Comparison of ENCODE assay signal across 8 mouse cellular contexts in genomic region chr16:10664921-10665894, GRCm38 (mm10).
A peak's percentile ranks its signal among the peaks of the same experiment; 100 is the strongest.
DNase-seq lines count a peak whose midpoint lies in the region; ATAC-seq and TF ChIP-seq lines count a peak whose summit lies in the region.

No protein-coding gene starts in this region.

- no peak overlapping the region for H3K4me3 ChIP-seq in limb, embryonic 12.5 days (replicated peaks)
- H3K4me3 ChIP-seq in midbrain, embryonic 15.5 days = no peak overlapping the region
- H3K4me3 ChIP-seq in thymus, adult 2 months (ENCODE audit: control insufficient read depth, insufficient read depth, low read length) = no peak overlapping the region

- peaks cover 30% of the 10 kb centered on the region for H3K4me1 ChIP-seq in limb, embryonic 12.5 days (replicated peaks)
- peaks cover 12% of the 10 kb centered on the region for H3K4me1 ChIP-seq in midbrain, embryonic 15.5 days
- H3K4me1 ChIP-seq in thymus, adult 2 months (replicated peaks; ENCODE audit: control insufficient read depth, insufficient read depth, low read length) = peaks cover 58% of the 10 kb centered on the region

- no peaks in the 10 kb centered on the region for H3K9me3 ChIP-seq in limb, embryonic 12.5 days
- no peaks in the 10 kb centered on the region for H3K9me3 ChIP-seq in midbrain, embryonic 15.5 days

- peak overlapping the region; percentile 57; the same call in 1 of the 2 replicates for H3K27ac ChIP-seq in limb, embryonic 12.5 days
- H3K27ac ChIP-seq in midbrain, embryonic 15.5 days = peak overlapping the region; percentile 46; the same call in 1 of the 2 replicates
- H3K27ac ChIP-seq in thymus, adult 2 months (ENCODE audit: control insufficient read depth, insufficient read depth, low read length) = peak overlapping the region; percentile 98

- 41% methylated on average over 12 of the region's 12 CpGs for WGBS in limb, embryonic 12.5 days
- 49% methylated on average over 12 of the region's 12 CpGs for WGBS in midbrain, embryonic 15.5 days
- 29% methylated on average over 12 of the region's 12 CpGs for WGBS in thymus, adult 2 months

- intact Hi-C loops in heart, postnatal 10 days (cut with DNase I) = loop anchor here (1.0 to 10.0 kb wide), 3 partner anchors 102 to 180 kb away; partner anchors contain the start of gene Socs1

- H3K9ac ChIP-seq in limb, embryonic 12.5 days (replicated peaks) = no peak overlapping the region; the same call in 1 of the 2 replicates
- no peak overlapping the region for H3K9ac ChIP-seq in midbrain, embryonic 15.5 days

- H3K4me2 ChIP-seq in limb, embryonic 12.5 days = no peak overlapping the region
- H3K4me2 ChIP-seq in midbrain, embryonic 15.5 days = no peak overlapping the region

- ATAC-seq in limb, embryonic 12.5 days (ENCODE audit: insufficient number of reproducible peaks, insufficient read depth, low FRiP score, low TSS enrichment, low read depth) = peak; percentile 64; the same call in 1 of the 2 replicates
- peak; percentile 70 for ATAC-seq in midbrain, embryonic 15.5 days (replicated peaks)

- H3K27me3 ChIP-seq in limb, embryonic 12.5 days = no peaks in the 10 kb centered on the region; the same call in 1 of the 2 replicates
- no peaks in the 10 kb centered on the region for H3K27me3 ChIP-seq in midbrain, embryonic 15.5 days (replicated peaks)
- no peaks in the 10 kb centered on the region for H3K27me3 ChIP-seq in thymus, adult 2 months (ENCODE audit: control insufficient read depth, insufficient read depth, low read length)

- TF ChIP-seq POLR2A in thymus, adult 2 months (IDR thresholded peaks at IDR 0.05; ENCODE audit: control insufficient read depth, extremely low read depth, insufficient read depth, low read length, poor library complexity) = no peak

- DNase-seq in adrenal gland, adult 2 months = peak; percentile 65
- no peak for DNase-seq in adrenal gland, postnatal 4 days (ENCODE audit: low spot score in 2 of 2)
- peak; percentile 26 for DNase-seq in 3134 (ENCODE audit: extremely low read depth, insufficient read length, low spot score)
- peak; percentile 16 for DNase-seq in brain, embryonic 18.5 days (ENCODE audit: low read depth, low spot score)
- DNase-seq in heart, postnatal 10 days = peak; percentile 69 to 76
- peak; percentile 90 for DNase-seq in thymus, adult 2 months

- peak; percentile 94 for TF ChIP-seq CTCF in thymus, adult 2 months (IDR thresholded peaks at IDR 0.05; ENCODE audit: borderline replicate concordance, control insufficient read depth, extremely low read depth, insufficient read depth, low read length, poor library complexity)

- H3K36me3 ChIP-seq in limb, embryonic 12.5 days = no peaks in the 10 kb centered on the region
- no peaks in the 10 kb centered on the region for H3K36me3 ChIP-seq in midbrain, embryonic 15.5 days (replicated peaks)
- no peaks in the 10 kb centered on the region for H3K36me3 ChIP-seq in thymus, adult 2 months (ENCODE audit: control insufficient read depth, insufficient read depth, low read length)

Comparison
In these comparisons a context has a peak if more than half of its experiments do, and no peak if none do; other contexts are left out.
1. DNase-seq: peak in adrenal gland, adult 2 months (single experiment), 3134 (single experiment), brain, embryonic 18.5 days (single experiment), heart, postnatal 10 days (2 of 2) and thymus, adult 2 months (single experiment); none in adrenal gland, postnatal 4 days (0 of 2).
2. H3K27ac ChIP-seq: peak in every context shown above with its lines; median percentile 98 in thymus, adult 2 months; 57 in limb, embryonic 12.5 days; 46 in midbrain, embryonic 15.5 days.